Mouse (Mus musculus) lung, postnatal 0 days (tissue): ENCODE measurements at regions not wholly inside any gene's neighbourhood (a gene's known extent, or its start where the extent isn't known, plus 50 kb on each side); places are given as distances from the start of the nearest gene placed in this dataset.

Experiments
- CTCF ChIP-seq: IDR thresholded peaks from 2 replicates; pipeline ENCODE4 v1.5.1; 2016; ENCODE audit warnings: antibody characterized with exemption, mild to moderate bottlenecking
- EP300 ChIP-seq: IDR thresholded peaks from 2 replicates; pipeline ENCODE4 v1.6.1; 2016; ENCODE audit warnings: antibody characterized with exemption, mild to moderate bottlenecking, control low read depth

GRCm38 (mm10) chr3:39309487-39309886 is 422.7 kb downstream of the Fat4 start:
- TF ChIP-seq CTCF, result no peak
- TF ChIP-seq EP300, result no peak
